Mouse (Mus musculus) heart, adult 2 months (tissue): ENCODE measurements around the gene Hes6.

ENCODE experiments used
- CTCF ChIP-seq: fragments of 200-600 bp; IDR thresholded peaks from 2 replicates; pipeline ENCODE4 v1.8.1; 2022; ENCODE audit warnings: antibody characterized with exemption, mild to moderate bottlenecking, moderate library complexity
- POLR2A ChIP-seq: fragments of 200-500 bp; IDR thresholded peaks from 2 replicates; pipeline ENCODE4 v1.6.1; 2011; ENCODE audit warnings: mild to moderate bottlenecking, low read depth, low read length, control low read depth; ENCODE audit not compliant: insufficient read depth

- TF ChIP-seq CTCF: no peak
- no peak for TF ChIP-seq POLR2A
Measured at GRCm38 (mm10) chr1:91460564-91460963, 46.7 kb upstream of the Hes6 start.
